Mouse (Mus musculus) kidney, adult 11 months (tissue): ENCODE measurements around the gene 2200002D01Rik.
"Not testable (repeated sequence)": the region's sequence is repeated elsewhere in the genome, so short reads cannot be mapped to it uniquely, and the experiment has no call there.

Source experiments
- DNase-seq: peaks from one replicate; pipeline ENCODE4 v3.0.0; 2022

Gene 2200002D01Rik

DNA sequence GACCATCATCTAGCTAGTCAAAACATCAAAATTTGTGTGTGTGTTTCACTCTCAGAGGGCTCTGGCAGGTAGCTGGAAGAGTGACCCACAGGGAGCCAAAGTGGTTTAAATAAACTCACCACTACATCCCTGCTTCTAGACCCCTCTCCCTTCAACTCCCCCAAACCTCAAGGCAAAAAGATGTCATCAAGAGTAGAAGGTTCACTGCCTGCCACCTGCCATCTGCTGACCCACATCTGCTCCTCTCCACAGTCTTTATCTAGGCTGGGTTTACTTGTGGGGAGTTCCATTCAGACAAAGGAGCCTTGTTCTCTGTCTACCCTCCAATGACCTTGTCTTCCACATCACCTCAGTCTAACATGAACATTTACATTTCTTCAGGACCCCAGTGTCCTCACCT lies 31.0 kb upstream of the 2200002D01Rik start:
- no peak for DNase-seq

- DNase-seq, result no peak
Measured at GRCm38 (mm10) chr7:29277510-29277909, 29.2 kb upstream of the 2200002D01Rik start.

DNA sequence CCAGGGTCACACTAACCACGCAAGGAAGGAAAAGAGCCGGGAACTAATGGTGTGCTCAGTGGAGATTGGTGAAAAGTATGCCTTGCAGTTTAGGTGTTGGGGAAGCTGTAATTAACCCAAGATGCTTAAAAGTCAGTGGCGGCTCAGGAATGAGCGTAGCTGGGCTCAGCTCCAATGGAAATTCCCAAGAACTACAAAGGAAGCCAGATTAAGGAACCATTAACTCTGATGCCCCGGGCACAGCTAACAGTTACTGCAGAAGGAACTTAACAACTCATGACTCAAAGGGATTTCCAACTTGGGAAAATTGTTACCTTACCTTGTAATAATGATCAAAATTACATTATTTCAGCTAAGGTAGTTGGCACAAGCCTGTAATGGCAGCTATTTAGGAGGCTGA lies 28.4 kb upstream of the 2200002D01Rik start:
- DNase-seq, result peak; percentile 81

- peak; percentile 40 for DNase-seq
Measured at GRCm38 (mm10) chr7:29271687-29272465, 23.6 kb upstream of the 2200002D01Rik start.

DNA sequence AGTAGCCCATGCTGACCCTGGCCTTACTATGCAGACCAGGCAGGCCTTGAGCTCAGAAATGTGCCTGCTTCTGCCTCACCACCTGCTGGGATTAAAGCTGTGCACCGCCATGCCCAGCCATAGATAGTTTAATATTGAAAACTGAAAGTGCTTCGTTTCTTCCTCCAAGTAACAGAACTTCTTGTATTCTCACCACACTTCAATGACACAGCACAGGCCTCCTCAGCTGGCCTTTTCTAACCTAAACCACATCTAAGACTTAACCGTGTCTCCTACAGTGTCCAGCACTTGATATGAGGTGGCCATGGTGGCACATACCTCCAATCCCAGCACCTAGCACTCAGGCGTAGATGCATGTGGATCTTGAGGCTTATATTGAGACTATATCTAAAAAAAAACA lies 22.2 kb upstream of the 2200002D01Rik start:
- no peak for DNase-seq

- peak; percentile 74 for DNase-seq
Measured at GRCm38 (mm10) chr7:29266931-29267330, 18.7 kb upstream of the 2200002D01Rik start.

GRCm38 (mm10) chr7:29265636-29266035 lies 17.4 kb upstream of the 2200002D01Rik start:
- no peak for DNase-seq

GRCm38 (mm10) chr7:29263831-29264230 lies 15.6 kb upstream of the 2200002D01Rik start:
- no peak for DNase-seq

GRCm38 (mm10) chr7:29262151-29262550 lies 13.9 kb upstream of the 2200002D01Rik start:
- peak; percentile 70 for DNase-seq

DNA sequence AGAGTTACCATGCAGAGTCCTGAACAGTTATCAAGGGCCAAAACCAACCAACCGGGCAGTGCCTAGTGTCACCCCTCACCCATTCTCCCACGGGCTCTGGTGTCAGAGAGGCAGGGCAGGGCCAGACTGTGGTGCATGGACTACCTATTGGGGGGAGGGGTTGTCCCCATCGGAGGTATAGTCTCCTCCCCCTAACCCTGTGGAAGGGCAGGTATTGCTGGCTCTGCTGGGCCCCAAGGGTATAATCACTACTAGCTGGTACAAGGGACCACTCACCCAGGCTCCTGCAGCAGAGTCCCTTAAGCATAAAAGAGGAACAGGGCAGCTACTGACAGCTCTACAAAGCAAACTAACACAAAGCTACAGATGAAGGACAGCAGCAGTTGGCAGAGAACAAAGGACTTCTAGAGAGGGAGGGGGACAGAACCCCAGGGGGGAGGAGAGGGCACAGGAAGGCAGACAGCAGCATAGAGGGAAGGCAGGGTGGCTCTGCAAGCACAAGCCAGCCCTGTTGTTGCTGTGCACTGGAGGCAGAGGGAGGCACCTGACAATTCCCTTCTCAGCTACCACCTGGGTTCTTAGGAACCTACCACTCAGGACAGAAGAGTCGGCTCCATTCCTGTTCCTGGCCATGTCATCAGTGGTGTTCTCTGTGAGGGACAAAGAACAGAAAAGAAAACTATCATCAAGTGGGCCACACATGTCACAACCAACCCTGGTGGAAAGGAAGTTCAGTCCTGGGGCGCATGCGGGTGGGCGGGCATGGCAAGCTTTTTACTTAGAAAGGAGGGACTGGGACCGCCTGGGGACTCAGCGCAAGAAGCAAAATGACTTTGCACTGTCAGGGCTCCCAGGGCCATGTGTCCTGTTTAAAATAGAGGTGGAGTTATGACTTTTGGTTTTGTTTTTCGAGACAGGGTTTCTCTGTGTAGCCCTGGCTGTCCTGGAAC lies 11.8 kb upstream of the 2200002D01Rik start:
- no peak for DNase-seq

DNA sequence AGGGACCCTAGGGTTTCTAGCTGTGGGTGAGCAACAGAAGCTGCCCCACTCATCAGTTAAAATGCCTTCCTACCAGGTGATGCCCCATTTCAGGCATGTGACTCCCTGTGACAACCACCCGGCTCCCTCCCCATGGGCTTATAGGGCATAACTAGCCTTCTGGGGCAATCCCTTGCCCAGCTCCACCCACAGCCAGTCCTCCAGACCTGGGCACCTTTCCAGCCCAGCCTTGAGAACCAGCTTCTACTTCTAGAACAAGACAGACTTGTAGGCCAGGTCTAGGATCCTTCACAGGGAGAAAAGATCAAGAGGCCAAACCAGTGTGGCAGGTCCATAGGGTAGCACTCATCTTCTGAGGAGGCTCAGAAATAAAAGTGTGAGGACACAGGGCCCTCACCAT lies 9.1 kb upstream of the 2200002D01Rik start:
- peak; percentile 88 for DNase-seq

- DNase-seq, result no peak
Measured at GRCm38 (mm10) chr7:29255875-29256274, 7.6 kb upstream of the 2200002D01Rik start.

- DNase-seq, result peak; percentile 64
Measured at GRCm38 (mm10) chr7:29253842-29254241, 5.6 kb upstream of the 2200002D01Rik start.

- DNase-seq, result no peak
Measured at GRCm38 (mm10) chr7:29251166-29251565, 2.9 kb upstream of the 2200002D01Rik start.

- DNase-seq, result no peak
Measured at GRCm38 (mm10) chr7:29247706-29248105, 560 bp downstream of the 2200002D01Rik start.

- peak; percentile 72 for DNase-seq
Measured at GRCm38 (mm10) chr7:29247314-29247700, 959 bp downstream of the 2200002D01Rik start.

- DNase-seq, result no peak
Measured at GRCm38 (mm10) chr7:29246619-29247313, 1.5 kb downstream of the 2200002D01Rik start.

DNA sequence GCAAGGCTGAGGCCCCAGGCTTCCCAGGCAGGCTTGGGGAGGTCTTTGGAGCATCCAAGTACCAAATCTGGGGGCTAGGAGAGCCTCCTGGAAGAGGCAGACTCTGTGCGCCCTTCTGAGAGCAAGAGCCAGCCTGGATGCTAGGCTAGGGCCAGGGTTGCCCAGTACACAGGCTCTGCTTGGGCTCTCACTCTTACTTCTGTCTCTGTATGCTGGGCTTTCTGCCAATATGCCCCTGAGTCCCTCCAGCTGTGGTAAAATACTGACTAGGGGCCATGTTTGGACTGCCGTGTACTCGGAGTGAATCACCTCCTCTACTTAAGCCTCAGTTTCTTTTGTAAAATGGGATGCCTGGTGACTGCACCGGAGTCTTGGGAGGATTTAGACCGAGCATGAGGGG lies 2.3 kb downstream of the 2200002D01Rik start:
- no peak for DNase-seq

DNA sequence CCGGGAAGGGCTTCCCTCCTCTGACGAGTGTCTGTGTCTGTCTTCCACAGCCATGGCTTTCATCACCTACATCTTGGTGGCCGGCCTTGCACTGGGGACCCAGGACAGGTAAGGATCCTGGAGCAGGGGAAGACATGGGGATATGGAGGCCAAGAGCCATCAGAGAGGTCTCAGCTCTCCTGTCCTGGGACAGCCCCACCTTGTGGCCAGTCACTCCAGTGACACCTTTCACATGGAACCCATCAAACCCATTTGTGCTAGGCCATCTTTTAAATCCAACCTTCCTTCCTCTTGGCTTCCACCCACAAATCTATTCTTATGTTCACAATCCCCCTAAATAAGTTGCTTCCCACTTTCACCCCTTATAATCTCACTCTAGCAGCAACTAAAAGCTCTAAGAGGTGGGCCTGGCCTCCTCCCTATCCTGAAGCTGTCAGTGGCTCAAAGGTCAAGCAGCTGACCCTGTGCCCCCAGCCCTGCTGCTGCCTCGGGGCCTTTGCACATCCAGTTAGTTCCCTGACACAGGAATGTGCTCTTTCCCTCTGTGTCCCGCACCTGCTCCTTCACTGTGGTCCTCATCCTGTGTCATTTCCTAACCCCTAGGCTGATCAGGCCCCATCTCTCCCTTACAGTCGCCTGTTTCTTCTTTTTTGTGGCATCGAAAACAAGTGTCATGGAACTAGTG lies 3.4 kb downstream of the 2200002D01Rik start:
- no peak for DNase-seq

DNA sequence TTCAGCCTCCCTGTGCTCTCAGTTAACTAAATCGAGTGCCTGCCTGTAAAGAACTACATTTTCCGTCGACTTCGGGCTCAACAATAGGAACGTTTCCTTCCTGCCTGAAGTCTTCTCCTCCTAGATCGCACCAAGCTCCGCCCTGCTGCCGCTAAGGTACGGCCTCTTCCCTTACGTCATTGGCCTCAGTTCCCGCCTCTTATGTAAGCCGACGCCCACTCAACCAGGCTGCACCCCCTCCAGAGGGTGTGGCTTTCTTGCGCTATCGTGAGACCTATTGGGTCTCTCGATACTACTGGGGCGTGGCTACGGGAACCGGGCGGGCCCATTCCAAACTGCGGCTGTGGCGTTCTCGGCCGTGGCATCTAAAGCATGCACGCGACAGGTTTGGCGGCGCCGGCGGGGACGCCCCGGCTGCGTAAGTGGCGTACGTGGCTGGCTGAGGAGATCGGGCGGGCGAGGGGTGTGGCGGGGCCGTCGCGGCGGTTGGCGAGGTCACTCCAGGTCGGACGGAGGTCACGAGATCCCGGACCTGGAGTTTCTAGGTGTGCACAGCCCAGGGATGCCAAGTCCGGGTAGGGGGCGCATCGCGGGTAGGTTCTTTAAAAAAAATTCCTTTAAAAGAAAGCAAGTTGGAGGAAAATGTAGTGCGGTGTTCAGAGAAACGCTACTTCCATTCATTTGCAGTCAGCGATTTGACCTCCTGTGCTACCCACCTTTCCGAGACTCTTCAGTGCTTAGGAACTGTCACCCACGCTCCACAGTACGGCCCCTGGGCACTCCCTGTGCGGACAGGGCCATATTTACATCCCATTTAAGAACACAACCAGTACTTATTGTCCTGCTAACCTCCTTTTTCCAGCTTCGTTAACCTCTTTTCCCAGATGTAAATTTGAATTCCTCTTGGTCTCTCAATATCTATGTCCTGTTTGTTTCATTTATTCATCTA lies 10.0 kb downstream of the 2200002D01Rik start, which contains the start of gene Yif1b:
TSS of gene Yif1b (plus strand) at position 311 of the 949 bp plus-strand sequence.
- peak; percentile 99 for DNase-seq

GRCm38 (mm10) chr7:29237596-29237995 lies 10.7 kb downstream of the 2200002D01Rik start:
- DNase-seq, result not testable (repeated sequence)
